8 mouse cellular contexts compared by ENCODE assay signal in the genomic region with DNA sequence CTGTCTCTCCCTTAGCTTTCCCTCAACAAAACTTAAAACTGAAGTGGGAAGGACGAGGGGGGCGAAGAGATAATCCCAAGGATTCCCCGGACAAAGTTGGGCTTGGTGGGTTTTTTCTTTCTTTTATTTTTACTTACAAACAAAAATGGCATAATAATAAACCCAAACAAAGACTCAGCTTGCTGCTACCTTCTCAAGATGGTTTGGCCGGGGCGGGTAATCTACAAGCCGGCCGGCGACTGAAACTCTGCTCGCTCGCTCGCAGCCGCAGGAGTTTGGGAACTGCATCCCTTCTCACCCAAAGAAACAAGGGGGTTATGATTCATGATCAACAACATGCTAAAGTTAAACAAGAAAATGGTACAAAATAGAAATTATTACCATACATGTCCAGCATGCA. TPM values are rescaled to one million over a fixed set of nuclear protein-coding genes. Genes with fewer than 3 reads are reported as not detected.
DNase-seq lines count a peak whose midpoint lies in the region; ATAC-seq and TF ChIP-seq lines count a peak whose summit lies in the region.

No protein-coding gene starts in this region.

- H3K27ac ChIP-seq in heart, embryonic 12.5 days (ENCODE audit: poor library complexity, severe bottlenecking), result no peak overlapping the region
- H3K27ac ChIP-seq in bone marrow macrophage, adult 2 months (ENCODE audit: insufficient read depth, low read depth, low read length), result no peak overlapping the region
- H3K27ac ChIP-seq in forebrain, postnatal 0 days (ENCODE audit: low read depth, low read length), result no peak overlapping the region
- H3K27ac ChIP-seq in liver, embryonic 15.5 days (replicated peaks), result no peak overlapping the region

- no peak for TF ChIP-seq CTCF in bone marrow macrophage, adult 2 months (IDR thresholded peaks at IDR 0.05; ENCODE audit: low read depth, low read length)
- TF ChIP-seq CTCF in forebrain, postnatal 0 days (IDR thresholded peaks at IDR 0.05; ENCODE audit: low read depth), result no peak

- 2% methylated on average over 12 of the region's 12 CpGs for WGBS in heart, embryonic 12.5 days
- WGBS in forebrain, postnatal 0 days, result 5% methylated on average over 12 of the region's 12 CpGs
- 6% methylated on average over 12 of the region's 12 CpGs for WGBS in liver, embryonic 15.5 days (ENCODE audit: insufficient replicate concordance)

- TF ChIP-seq POLR2A in bone marrow macrophage, adult 2 months (IDR thresholded peaks at IDR 0.05; ENCODE audit: borderline replicate concordance, low read depth, low read length), result no peak

- no peak for DNase-seq in heart, adult 9 months (ENCODE audit: low spot score in 2 of 2)
- DNase-seq in forebrain, postnatal 0 days, result no peak
- no peak for DNase-seq in ovary, postnatal 10 days (ENCODE audit: low spot score)
- DNase-seq in retina, embryonic 14.5 days (ENCODE audit: low spot score), result no peak
- no peak for DNase-seq in spleen, adult 18-20 months

- H3K27me3 ChIP-seq in heart, embryonic 12.5 days (replicated peaks), result peaks cover 59% of the 10 kb centered on the region
- peaks cover 60% of the 10 kb centered on the region for H3K27me3 ChIP-seq in forebrain, postnatal 0 days (ENCODE audit: insufficient read depth, low read length)
- H3K27me3 ChIP-seq in liver, embryonic 15.5 days, result peaks cover 99% of the 10 kb centered on the region

- no peaks in the 10 kb centered on the region for H3K36me3 ChIP-seq in heart, embryonic 12.5 days
- peaks cover 4% of the 10 kb centered on the region; the same call in 1 of the 2 replicates for H3K36me3 ChIP-seq in forebrain, postnatal 0 days (ENCODE audit: insufficient read depth)
- H3K36me3 ChIP-seq in liver, embryonic 15.5 days (replicated peaks), result no peaks in the 10 kb centered on the region

- peak overlapping the region; percentile 73 for H3K4me3 ChIP-seq in heart, embryonic 12.5 days
- H3K4me3 ChIP-seq in bone marrow macrophage, adult 2 months (ENCODE audit: insufficient read depth, low read length), result peak overlapping the region; percentile 85
- peak overlapping the region; percentile 62 for H3K4me3 ChIP-seq in forebrain, postnatal 0 days (ENCODE audit: low read depth, low read length)
- H3K4me3 ChIP-seq in liver, embryonic 15.5 days (replicated peaks), result 0 out of 2 replicates have a peak overlapping the region, but pooled peaks have one; percentile 49

- H3K4me1 ChIP-seq in heart, embryonic 12.5 days (replicated peaks), result peaks cover 53% of the 10 kb centered on the region
- peaks cover 24% of the 10 kb centered on the region for H3K4me1 ChIP-seq in bone marrow macrophage, adult 2 months (ENCODE audit: control insufficient read depth, insufficient read depth, low read length)
- peaks cover 17% of the 10 kb centered on the region for H3K4me1 ChIP-seq in forebrain, postnatal 0 days (ENCODE audit: insufficient read depth)
- H3K4me1 ChIP-seq in liver, embryonic 15.5 days (replicated peaks), result peaks cover 17% of the 10 kb centered on the region

- peak overlapping the region; percentile 97 for H3K4me2 ChIP-seq in heart, embryonic 12.5 days
- peak overlapping the region; percentile 88 for H3K4me2 ChIP-seq in forebrain, postnatal 0 days (ENCODE audit: low read depth)
- H3K4me2 ChIP-seq in liver, embryonic 15.5 days, result peak overlapping the region; percentile 71; the same call in 1 of the 2 replicates

- no peak for ATAC-seq in heart, embryonic 12.5 days (ENCODE audit: insufficient number of reproducible peaks, low FRiP score)
- ATAC-seq in forebrain, postnatal 0 days, result no peak
- ATAC-seq in liver, embryonic 15.5 days (ENCODE audit: insufficient read depth), result no peak

- peak overlapping the region; percentile 29; the same call in 1 of the 2 replicates for H3K9ac ChIP-seq in heart, embryonic 12.5 days
- no peak overlapping the region for H3K9ac ChIP-seq in forebrain, postnatal 0 days
- no peak overlapping the region for H3K9ac ChIP-seq in liver, embryonic 15.5 days

- no peaks in the 10 kb centered on the region for H3K9me3 ChIP-seq in heart, embryonic 12.5 days (replicated peaks)
- no peaks in the 10 kb centered on the region for H3K9me3 ChIP-seq in forebrain, postnatal 0 days (ENCODE audit: low read length)
- H3K9me3 ChIP-seq in liver, embryonic 15.5 days (replicated peaks), result no peaks in the 10 kb centered on the region

RNA-seq across cellular contexts. Expression of a gene that starts 2.2 kb away (rescaled TPM):
- polyA plus RNA-seq in heart, embryonic 12.5 days (2016; fragmentation: Nextera tagmentation; extraction: Ambion mirVana), result 7.0 and 7.8 TPM in 2 replicates
- polyA plus RNA-seq in bone marrow macrophage, adult 2 months (2012; ENCODE audit: insufficient read depth, insufficient read length, missing spikeins), result 166 TPM in 2 replicates
- 13.5 and 13.7 TPM in 2 replicates for total RNA-seq in forebrain, postnatal 0 days (2014; rRNA removed)
- polyA plus RNA-seq in forebrain, postnatal 0 days (2015; fragmentation: Nextera tagmentation; extraction: Ambion mirVana), result 13.1 and 15.3 TPM in 2 replicates
- polyA plus RNA-seq in liver, embryonic 15.5 days (2015; fragmentation: Nextera tagmentation; extraction: Ambion mirVana), result 4.2 and 6.1 TPM in 2 replicates

RNA-seq across cellular contexts. Expression of a gene that starts 30.7 kb away (rescaled TPM):
- 25.5 and 32.2 TPM in 2 replicates for polyA plus RNA-seq in heart, embryonic 12.5 days (2016; fragmentation: Nextera tagmentation; extraction: Ambion mirVana)
- not detected in 2 replicates for polyA plus RNA-seq in bone marrow macrophage, adult 2 months (2012; ENCODE audit: insufficient read depth, insufficient read length, missing spikeins)
- not detected in 2 replicates for total RNA-seq in forebrain, postnatal 0 days (2014; rRNA removed)
- polyA plus RNA-seq in forebrain, postnatal 0 days (2015; fragmentation: Nextera tagmentation; extraction: Ambion mirVana), result 0.19 TPM in 1 of 2 replicates, not detected in the other
- polyA plus RNA-seq in liver, embryonic 15.5 days (2015; fragmentation: Nextera tagmentation; extraction: Ambion mirVana), result 4.8 and 5.4 TPM in 2 replicates

Comparison
In these comparisons a context has a peak if more than half of its experiments do, and no peak if none do; other contexts are left out.
1. RNA of a gene that starts 2.2 kb away (polyA plus RNA-seq): 166 TPM in bone marrow macrophage, adult 2 months; 13.1 to 15.3 TPM in forebrain, postnatal 0 days, 7.0 to 7.8 TPM in heart, embryonic 12.5 days and 4.2 to 6.1 TPM in liver, embryonic 15.5 days; every median in the first group is over 10 times any median in the second.
2. Peak in every context shown above with its lines, with median percentiles within 50 percentile points of each other: H3K4me2 ChIP-seq and H3K4me3 ChIP-seq.